9 mouse cellular contexts compared by ENCODE assay signal in genomic region chr17:46728904-46729318, GRCm38 (mm10). TPM values are rescaled to one million over a fixed set of nuclear protein-coding genes. Genes with fewer than 3 reads are reported as not detected.
A peak's percentile ranks its signal among the peaks of the same experiment; 100 is the strongest.
DNase-seq lines count a peak whose midpoint lies in the region; ATAC-seq lines count a peak whose summit lies in the region.
"Had no signal": no experiment of that assay in that cellular context is flagged by ENCODE, and none has a peak within 500 bp of the region (broad histone marks: within the 10 kb centered on the region; RNA-seq: fewer than 3 reads in every experiment).

TSS of gene Gnmt (minus strand) at chr17:46729168.

- H3K4me1 ChIP-seq in hindbrain, embryonic 16.5 days (ENCODE audit: control insufficient read depth, insufficient read depth, low read depth, low read length), result no peaks in the 10 kb centered on the region
- no peaks in the 10 kb centered on the region; the same call in 1 of the 2 replicates for H3K4me1 ChIP-seq in liver, embryonic 11.5 days (replicated peaks; ENCODE audit: control insufficient read depth, insufficient read depth, low read length)
- no peaks in the 10 kb centered on the region for H3K4me1 ChIP-seq in neural tube, embryonic 15.5 days

- no peak within 1 kb of the TSS for H3K9ac ChIP-seq in hindbrain, embryonic 16.5 days (ENCODE audit: low read depth, low read length)
- no peak within 1 kb of the TSS for H3K9ac ChIP-seq in liver, embryonic 11.5 days (ENCODE audit: low read depth, low read length)
- H3K9ac ChIP-seq in neural tube, embryonic 15.5 days (replicated peaks), result no peak within 1 kb of the TSS

- no peaks in the 10 kb centered on the region for H3K27me3 ChIP-seq in hindbrain, embryonic 16.5 days (replicated peaks; ENCODE audit: control insufficient read depth, insufficient read depth, low read length)
- H3K27me3 ChIP-seq in liver, embryonic 11.5 days (replicated peaks; ENCODE audit: control insufficient read depth, insufficient read depth, low read length), result peaks cover 13% of the 10 kb centered on the region
- H3K27me3 ChIP-seq in neural tube, embryonic 15.5 days (replicated peaks), result peaks cover 7% of the 10 kb centered on the region

- no peak within 1 kb of the TSS for H3K4me3 ChIP-seq in hindbrain, embryonic 16.5 days (ENCODE audit: low read length)
- no peak within 1 kb of the TSS for H3K4me3 ChIP-seq in liver, embryonic 11.5 days (ENCODE audit: low read depth, low read length)
- no peak within 1 kb of the TSS for H3K4me3 ChIP-seq in neural tube, embryonic 15.5 days (replicated peaks)

- peaks cover 7% of the 10 kb centered on the region; the same call in 1 of the 2 replicates for H3K36me3 ChIP-seq in hindbrain, embryonic 16.5 days (ENCODE audit: control insufficient read depth, insufficient read depth, low read length)
- H3K36me3 ChIP-seq in liver, embryonic 11.5 days (ENCODE audit: control insufficient read depth, insufficient read depth, low read length), result no peaks in the 10 kb centered on the region
- 0 out of 2 replicates have a peak, but pooled peaks cover 7% of the 10 kb centered on the region for H3K36me3 ChIP-seq in neural tube, embryonic 15.5 days

- ATAC-seq in hindbrain, embryonic 16.5 days, result peak; percentile 25; the same call in 1 of the 2 replicates
- ATAC-seq in liver, embryonic 11.5 days (replicated peaks; ENCODE audit: low FRiP score), result no peak; the same call in 1 of the 2 replicates
- ATAC-seq in neural tube, embryonic 15.5 days (ENCODE audit: low FRiP score), result no peak

- H3K4me2 ChIP-seq in hindbrain, embryonic 16.5 days (ENCODE audit: low read length), result peak within 1 kb of the TSS; percentile 25; the same call in 1 of the 2 replicates
- peak within 1 kb of the TSS; percentile 42 for H3K4me2 ChIP-seq in liver, embryonic 11.5 days
- H3K4me2 ChIP-seq in neural tube, embryonic 15.5 days, result peak within 1 kb of the TSS; percentile 13; the same call in 1 of the 2 replicates

- DNase-seq in adrenal gland, postnatal 10 days, result peak; percentile 51
- DNase-seq in adrenal gland, adult 18-20 months (ENCODE audit: low spot score in 2 of 2), result no peak
- peak; percentile 91 for DNase-seq in cerebellum, adult 11-12 months
- peak; percentile 33 for DNase-seq in liver, embryonic 11.5 days (ENCODE audit: low spot score)
- DNase-seq in frontal cortex, postnatal 36 days (ENCODE audit: low spot score in 2 of 2), result no peak
- no peak for DNase-seq in layer of hippocampus, adult 18-20 months (ENCODE audit: low spot score in 2 of 2)

- WGBS in hindbrain, embryonic 16.5 days, result 26% methylated on average over 24 of the region's 24 CpGs
- 20% methylated on average over 24 of the region's 24 CpGs for WGBS in liver, embryonic 11.5 days
- WGBS in neural tube, embryonic 15.5 days, result 18% methylated on average over 24 of the region's 24 CpGs

- H3K9me3 ChIP-seq in hindbrain, embryonic 16.5 days (ENCODE audit: control insufficient read depth, low read length), result no peaks in the 10 kb centered on the region
- H3K9me3 ChIP-seq in liver, embryonic 11.5 days (ENCODE audit: control insufficient read depth, low read length), result no peaks in the 10 kb centered on the region
- H3K9me3 ChIP-seq in neural tube, embryonic 15.5 days (replicated peaks), result no peaks in the 10 kb centered on the region

- H3K27ac ChIP-seq in hindbrain, embryonic 16.5 days (ENCODE audit: low read depth, low read length), result no peak within 1 kb of the TSS
- no peak within 1 kb of the TSS for H3K27ac ChIP-seq in liver, embryonic 11.5 days (ENCODE audit: low read depth, low read length)
- no peak within 1 kb of the TSS for H3K27ac ChIP-seq in neural tube, embryonic 15.5 days (replicated peaks)

RNA-seq across cellular contexts. Expression of gene Gnmt, which starts in this region (rescaled TPM):
- 10 to 100 TPM; 18.0 to 54.7 TPM for total RNA-seq in adrenal gland, postnatal 10 days (2021)
- 1 to 10 TPM; 1.2 to 2.0 TPM for total RNA-seq in adrenal gland, adult 18-20 months (2021)
- 1.1 and 1.7 TPM in 2 replicates for polyA plus RNA-seq in hindbrain, embryonic 16.5 days (2015; fragmentation: Nextera tagmentation; extraction: Ambion mirVana)
- polyA plus RNA-seq in liver, embryonic 11.5 days (2014; fragmentation: Nextera tagmentation; extraction: Ambion mirVana), result 6.2 and 6.7 TPM in 2 replicates
- polyA plus RNA-seq in neural tube, embryonic 15.5 days (2015; fragmentation: Nextera tagmentation; extraction: Ambion mirVana), result 1.7 and 1.9 TPM in 2 replicates
- total RNA-seq in layer of hippocampus, adult 18-20 months (2021), result 1 to 10 TPM in 1 of 2 experiments, not detected in 1; 1.1 TPM
- total RNA-seq: common myeloid progenitor, adult 5-6 weeks had no signal

Comparison
In these comparisons a context has a peak if more than half of its experiments do, and no peak if none do; other contexts are left out.
1. RNA of gene Gnmt (total RNA-seq): 18.0 to 54.7 TPM in adrenal gland, postnatal 10 days; 1.2 to 2.0 TPM in adrenal gland, adult 18-20 months and 1.1 TPM in layer of hippocampus, adult 18-20 months; every median in the first group is over 4 times any median in the second.
2. DNase-seq: peak in adrenal gland, postnatal 10 days (single experiment), cerebellum, adult 11-12 months (single experiment) and liver, embryonic 11.5 days (single experiment); none in adrenal gland, adult 18-20 months (0 of 2), frontal cortex, postnatal 36 days (0 of 2) and layer of hippocampus, adult 18-20 months (0 of 2).
3. Peak in every context shown above with its lines, with median percentiles within 50 percentile points of each other: H3K4me2 ChIP-seq.